Mouse (Mus musculus) retina, adult 2 months (tissue): ENCODE results near the gene Camta1.

Experiments
- DNase-seq: peaks from one replicate; pipeline ENCODE4 v3.0.0-alpha.2; 2012; ENCODE audit warnings: low read depth, low spot score

Camta1 gene

DNA sequence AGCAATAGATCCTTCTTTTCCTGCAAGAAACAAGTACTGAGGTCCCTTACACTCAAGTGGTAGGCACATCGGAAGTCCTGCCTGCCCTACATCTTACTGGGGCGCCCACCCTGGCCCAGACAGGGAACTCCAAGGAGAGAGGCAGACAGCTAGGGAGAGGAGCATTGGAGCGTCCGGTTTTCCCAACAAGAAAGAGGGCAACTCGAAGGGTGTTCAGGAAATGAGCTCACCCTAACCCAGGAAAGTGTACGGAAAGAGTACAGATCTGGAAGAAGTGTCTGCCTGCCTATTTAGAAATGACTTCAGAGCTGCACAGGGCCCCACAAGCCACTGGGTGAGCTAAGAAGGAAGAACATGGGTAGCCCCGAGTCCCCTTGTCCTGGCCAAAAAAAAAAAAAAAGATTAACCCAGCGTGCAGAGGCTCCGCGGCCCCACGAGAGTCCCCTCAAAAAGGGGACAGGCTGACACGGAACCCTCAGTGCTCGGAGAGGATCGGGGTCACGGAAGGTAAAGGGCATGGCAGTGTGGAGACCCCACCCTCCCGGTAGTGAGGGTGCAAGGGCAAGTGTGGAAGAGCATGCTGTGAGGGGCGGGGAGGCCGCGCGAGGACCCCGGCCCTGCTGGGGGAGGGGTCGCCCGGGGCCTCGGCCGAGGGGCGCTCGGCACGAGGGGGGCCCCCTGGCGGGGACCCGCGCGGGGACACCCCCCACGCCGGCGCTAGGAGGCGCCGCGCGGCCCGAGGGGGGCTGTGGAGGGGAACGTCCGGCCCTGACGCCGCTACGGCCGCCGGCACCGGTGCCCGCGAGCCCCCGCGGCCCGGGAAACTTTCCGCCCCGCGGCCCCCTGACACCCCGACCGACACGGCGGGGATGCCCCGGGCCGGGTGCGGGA, 990 bp downstream of the Camta1 start:
- DNase-seq = no peak

DNA sequence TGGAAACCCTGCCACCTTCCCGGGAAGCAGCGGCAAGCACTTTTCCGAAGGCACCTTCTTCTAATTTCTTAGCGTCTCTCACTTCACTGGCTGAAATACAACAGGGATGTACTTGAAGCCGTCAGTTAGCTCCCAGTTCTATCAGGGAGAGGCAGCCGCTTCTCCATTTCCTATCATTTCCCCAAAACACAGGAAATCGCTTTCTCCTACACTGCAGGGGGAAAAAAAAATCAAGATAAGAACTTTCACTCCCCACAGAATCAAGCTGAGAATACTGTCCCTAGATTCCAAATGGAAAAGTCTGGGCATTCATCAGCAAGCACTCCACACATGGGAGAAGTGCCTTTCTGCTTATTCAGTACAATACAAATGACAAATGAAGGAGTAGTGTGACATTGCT, 2.4 kb downstream of the Camta1 start:
- no peak for DNase-seq

DNA sequence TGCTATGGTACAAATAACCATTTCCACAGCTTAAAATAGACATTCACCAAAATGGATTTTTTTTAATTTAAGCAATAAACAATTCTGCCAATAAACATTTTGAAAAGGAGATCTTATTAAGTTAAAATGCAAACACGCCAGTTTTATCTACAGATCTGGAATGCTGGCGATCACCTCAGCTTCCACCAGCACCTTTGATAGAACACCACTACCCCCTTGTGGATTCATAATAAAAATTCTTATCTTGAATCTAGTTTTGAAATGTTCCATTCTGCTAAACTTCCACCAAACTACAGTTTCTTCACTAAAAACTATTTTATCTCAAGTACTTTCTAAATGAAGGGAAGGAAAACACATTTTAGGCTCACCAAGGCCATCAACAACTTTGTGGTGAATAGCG, 7.7 kb downstream of the Camta1 start:
- no peak for DNase-seq

DNA sequence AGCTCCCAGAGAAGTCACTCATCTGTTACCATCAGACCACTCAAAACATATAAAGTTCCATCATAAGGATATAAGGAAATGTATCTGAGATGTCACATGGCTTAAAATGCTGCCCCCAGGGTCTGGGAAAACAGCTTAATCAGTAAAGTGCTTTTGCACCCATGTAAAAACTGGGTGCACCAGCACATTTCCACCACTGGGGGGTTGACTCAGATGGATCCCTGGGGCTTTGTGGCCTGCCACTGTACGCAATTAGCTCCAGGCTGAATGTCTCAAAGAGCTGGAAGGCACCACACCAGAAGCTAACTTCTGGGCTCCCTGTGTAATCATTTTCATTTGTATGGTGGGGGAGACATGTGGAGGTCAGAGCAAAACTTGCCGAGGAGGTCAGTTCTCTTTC, 10.5 kb downstream of the Camta1 start:
- DNase-seq = no peak

DNA sequence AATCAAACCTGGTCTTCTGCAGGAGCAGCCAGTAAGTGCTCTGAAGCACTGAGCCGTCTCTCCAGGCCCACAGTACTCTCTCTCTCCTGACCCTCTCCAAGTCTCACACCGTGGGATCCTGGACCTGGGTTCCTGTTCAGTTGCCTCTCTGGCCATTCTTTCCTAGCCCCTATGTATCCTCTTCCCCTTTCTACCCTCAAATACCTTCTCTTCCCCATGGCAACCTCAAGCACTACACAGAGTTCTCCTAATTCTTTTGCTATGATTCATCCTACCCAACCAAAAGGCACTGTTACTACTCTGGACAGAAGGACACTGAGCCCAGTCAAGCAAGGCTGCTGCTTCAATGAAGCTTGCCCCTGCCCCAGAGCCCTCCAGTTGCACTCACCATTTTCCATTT, 19.1 kb downstream of the Camta1 start:
- no peak for DNase-seq

DNA sequence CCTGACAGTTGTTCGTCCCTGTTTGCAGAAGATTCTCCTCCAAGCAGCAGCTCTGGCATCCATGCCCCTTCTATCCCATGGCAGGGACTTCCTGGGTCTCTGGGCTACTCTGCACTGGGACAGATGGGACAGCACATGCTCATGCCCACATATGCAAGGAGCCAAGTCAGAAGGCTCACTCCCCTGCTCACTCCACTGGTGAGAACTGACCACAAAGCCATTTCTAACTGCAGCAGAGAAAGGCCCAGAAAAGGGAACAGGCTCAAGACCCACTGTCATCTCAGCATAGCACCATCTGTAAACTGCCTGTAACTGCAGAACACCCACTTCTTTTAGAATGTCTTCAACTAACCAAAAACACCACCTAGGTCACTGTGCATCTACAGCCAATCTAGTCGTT, 23.2 kb downstream of the Camta1 start:
- no peak for DNase-seq

DNA sequence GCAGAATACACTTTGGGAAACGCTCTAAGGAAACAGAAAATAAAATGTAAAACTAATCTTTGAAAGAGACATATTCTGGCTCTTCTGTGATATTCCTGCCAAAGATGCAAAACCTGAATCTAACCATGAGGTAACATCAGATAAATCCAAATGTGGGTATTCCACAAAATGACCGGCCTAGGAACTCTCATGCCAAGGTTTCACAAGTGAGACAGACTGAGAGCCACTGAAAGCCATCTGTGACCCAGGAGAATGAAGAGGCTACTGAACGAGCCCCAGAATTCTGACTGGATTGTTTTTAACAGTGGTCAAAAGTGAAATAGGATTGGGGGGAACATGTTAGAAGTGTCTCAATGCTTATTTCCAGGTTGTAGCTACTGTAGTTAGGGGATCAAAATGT, 25.8 kb downstream of the Camta1 start:
- no peak for DNase-seq

DNA sequence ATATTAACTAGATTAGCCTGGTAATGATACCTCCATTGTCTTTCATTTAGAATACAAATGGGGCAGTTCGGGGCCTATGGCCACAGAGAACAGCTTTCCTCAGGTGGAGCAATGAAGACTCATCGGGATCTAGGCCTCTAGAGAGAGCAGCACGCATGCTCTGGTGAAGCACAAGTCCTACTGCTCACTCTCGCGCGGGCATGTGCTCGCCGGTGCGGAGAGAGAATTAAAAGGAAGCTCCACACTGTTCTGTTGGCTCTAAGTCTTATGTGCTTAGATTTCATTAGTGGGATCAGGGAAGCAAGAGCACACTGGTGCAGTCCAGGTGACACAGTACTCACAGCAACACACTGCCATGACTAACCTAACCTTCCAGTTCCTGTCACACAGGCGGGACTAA, 27.1 kb downstream of the Camta1 start:
- peak; percentile 13 for DNase-seq

DNA sequence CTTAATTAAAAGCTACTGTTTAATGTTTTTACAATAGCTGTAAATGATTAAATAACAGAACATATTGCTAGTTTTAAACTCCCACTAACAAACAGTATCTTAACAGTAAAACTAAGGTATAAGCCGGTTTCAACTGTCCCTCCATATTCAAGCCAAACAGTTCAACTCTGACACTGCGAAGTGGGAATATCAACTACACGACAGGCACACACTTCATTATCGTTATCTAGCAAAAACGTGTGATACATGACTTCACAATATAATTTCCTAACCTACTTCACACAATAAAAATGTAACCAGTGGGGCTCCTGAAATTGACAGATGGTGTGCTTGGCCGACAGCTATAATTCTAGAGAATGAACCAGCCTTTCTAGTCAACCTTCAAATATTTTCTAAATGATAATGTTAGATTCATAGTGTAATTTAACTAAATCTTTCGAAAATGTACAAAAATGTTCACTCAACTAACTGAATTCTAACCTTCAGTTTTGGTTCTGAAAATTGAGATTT, 27.7 kb downstream of the Camta1 start:
- no peak for DNase-seq

DNA sequence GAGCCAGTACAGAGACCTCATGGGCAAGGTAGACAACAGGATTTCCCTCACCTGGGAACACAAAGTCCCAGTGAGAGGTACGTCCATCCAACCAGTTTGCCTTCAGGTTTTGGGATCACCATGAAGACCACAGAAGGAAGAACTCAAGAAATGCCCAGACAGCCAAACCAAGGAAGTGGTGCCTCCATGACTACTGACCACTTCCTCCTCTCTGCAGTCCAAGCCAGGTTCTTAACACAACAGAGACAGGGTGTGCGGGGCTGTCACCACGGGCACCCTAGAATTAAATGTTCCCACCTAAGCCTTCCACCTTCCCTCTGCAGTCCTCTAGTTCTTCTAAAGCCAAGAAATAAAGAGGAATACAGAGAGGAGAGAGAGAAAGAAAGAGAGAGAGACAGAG, 33.8 kb downstream of the Camta1 start:
- DNase-seq = no peak

DNA sequence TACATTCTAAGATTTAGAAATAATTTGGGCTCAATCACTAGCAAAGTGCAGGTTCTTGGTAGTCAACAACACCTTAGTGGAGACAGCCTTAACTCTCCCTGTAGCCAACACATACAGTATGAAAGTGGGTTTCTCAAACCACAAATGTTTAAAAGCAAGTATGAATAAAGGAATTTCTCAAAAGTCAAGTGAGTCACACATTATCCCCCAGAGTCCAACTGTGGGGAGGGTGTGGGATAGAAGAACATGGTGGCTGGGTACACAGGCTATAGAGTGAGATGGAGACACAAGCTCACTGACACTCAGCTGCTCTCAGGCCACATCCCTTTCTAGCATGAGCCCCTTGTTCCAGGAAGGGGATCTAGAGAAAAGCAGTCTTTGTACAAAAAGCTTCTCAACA, 34.3 kb downstream of the Camta1 start:
- DNase-seq = no peak

DNA sequence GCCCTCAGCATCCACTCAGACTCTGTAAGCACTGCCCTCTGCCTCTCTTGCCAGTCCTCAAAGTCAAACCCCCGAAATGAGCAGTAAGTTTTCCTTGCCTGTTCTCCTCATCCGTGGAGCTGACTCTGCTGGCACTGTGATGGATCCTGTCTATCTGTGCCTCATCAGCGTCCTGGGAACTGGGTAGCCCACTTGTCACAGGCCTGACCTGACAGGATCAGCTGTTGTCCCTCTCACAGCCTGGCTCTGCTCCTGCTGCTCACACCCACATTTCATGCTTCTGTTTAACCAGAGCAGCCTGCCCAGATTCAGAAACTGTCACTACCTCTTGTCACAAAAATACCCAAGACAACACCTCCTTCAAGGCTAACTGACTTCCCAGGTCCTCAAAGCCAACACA, 37.7 kb downstream of the Camta1 start:
- DNase-seq = no peak

DNA sequence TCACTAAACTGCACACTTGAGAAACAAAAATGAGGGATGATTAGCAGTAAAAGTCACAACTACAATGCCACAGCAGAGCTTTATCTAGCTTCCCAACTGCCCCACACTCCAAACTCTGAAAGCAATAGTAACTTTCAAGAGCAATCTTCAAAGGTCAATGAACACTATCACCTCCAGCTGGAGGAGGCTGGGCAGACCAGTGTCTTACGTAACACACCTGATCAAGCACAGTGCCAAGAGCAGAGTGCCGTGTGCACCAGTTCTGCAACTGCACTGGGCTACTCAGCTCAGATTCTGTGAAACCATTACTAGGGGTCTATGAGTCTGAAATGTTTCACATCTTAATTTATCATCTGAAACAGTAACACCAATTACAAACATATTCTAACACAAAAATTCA, 38.7 kb downstream of the Camta1 start:
- DNase-seq = no peak

DNA sequence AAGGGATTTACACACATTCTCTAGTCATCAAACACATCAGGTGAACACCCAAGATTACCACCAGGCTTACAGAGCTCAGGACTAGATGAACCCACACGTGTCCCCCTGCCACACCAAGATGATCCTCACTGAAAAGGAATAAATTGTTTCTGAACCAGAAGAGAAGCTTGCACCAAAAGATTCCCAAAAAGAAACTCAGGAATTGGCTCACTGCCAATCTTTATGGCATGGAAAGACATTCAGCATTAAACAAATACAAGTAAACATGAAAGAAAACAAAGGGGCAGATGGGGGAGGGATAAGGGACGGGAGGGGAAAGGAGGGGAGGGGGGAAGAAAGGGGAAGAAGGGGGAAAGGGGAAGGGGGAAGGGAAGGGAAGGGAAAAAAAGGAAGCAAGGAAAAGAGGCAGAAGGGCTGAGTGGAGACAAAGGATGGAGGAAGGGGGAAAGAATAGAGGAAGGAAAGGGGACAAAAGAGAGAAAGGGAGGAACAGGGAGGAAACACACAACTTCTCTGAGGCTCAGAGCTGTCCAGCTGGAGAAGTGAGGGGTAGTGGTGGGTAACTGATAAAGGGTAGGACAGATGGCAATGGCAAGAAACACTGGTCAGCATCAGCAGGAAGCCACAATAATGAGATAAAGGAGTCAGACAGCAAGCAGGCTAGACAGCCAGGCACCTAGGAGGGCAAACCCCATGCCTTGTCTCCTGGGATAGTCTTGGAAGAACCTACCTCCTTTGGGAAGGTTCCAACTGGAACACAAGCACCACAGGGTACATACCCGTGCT, 43.5 kb downstream of the Camta1 start:
- DNase-seq = no peak

DNA sequence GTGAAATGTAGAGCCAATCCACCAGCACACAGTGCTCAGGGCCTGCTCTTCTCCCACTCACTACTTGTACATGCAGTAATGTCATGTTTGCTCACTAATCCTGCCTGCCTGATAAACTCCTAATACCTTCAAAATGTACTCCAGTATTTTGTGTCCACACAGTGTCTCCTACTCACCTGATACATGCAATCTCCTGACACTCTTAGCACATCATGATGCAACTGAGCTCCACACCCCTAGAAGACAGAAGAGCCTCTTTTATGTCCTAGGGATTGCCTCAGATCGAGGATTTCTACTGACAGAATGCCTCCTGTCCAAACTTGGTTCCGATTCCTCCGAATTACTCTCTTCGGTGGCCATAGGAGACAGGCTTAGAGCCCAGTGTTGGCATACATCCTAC, 48.0 kb downstream of the Camta1 start:
- DNase-seq = no peak

DNA sequence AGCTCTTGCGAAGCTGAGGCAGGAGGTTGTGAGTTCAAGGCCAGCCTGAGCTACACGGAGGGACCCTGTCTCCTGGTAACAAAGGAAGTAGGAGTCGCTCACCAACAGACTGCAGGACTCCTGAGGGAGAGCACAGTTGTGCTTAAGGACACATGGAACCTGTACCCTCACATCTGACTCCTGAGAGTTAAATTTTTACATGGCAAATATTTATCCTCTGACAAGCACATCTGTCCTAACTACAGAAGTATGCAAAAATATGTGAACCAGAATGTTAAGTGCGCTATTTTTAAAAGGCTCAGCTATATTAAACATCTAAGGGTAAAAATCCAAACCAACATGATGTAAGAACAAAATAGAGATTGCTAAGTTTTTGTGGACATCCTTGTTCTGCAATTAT, 56.0 kb downstream of the Camta1 start:
- DNase-seq = no peak

DNA sequence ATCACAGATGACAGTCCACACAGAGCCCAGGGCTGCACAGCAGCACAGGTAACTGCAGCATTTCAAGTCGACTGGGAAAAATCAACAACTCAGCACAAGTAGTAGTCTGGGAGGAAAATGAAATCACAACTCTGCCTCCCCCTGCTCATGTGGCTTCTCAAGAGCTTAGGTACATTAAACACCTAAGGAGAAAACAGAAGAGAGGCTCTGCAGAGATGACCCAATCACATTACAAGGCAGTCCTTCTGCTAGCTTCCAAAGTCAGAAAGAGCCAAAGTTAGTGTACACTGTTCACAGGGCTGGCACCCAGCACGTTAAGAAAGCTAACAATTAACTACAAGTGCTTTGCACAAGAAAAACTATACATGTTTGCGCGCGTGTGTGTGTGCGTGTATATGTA, 56.6 kb downstream of the Camta1 start:
- no peak for DNase-seq

DNA sequence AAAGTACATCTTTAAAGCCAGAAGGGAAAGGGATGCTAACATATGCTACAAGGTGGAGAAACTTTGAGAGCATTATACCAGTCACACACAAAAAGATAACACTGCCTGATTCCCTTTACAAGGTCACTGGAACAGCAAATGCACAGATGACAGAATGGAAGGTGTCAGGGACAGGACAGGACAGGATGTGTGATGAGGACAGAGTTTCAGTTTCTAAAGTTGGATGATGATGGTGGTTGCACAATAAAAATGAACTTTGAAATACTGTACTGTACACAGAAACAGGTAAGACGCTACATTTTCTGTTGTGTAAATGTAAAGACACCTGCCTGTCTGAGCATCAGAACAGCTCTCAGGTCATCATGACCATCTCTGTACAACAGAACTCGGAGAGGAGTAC, 57.5 kb downstream of the Camta1 start:
- DNase-seq = no peak

DNA sequence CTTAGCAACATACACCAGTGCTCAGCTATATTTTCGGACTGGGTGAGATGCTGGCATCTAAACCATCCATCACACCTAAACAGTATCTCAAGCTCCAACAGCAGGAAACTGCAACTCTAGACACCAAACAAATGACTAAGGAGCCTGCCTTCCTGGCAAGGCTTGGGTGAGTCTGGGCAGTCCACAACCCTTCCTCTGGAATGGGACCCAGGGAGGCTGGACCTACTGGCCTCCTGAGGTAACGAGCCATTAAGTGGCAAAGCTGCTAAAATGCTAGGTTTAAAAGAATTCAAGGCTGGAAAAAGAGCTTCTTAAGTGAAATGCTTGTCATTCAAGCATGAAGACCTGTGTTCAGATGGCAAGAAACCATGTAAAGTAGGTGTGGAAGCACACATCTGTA, 63.0 kb downstream of the Camta1 start:
- DNase-seq = no peak

DNA sequence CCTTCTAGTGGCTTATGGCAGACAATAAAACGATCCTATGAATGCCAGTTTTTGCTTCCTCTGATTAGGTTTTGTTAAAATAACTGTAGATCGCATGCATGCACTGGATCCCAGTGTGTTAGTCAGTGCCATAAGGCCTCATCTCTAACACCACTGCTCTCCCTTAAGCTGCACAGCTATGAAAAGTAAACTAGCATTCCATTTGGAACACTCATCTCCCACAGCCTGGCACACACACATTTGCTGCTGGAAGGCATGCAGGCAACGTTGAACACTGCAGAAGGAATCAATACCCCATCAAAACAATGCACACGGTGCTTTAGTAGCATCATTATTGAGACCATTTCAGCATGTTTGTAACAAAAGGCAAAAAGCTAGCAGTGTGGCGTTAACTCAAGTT, 68.0 kb downstream of the Camta1 start:
- no peak for DNase-seq

DNA sequence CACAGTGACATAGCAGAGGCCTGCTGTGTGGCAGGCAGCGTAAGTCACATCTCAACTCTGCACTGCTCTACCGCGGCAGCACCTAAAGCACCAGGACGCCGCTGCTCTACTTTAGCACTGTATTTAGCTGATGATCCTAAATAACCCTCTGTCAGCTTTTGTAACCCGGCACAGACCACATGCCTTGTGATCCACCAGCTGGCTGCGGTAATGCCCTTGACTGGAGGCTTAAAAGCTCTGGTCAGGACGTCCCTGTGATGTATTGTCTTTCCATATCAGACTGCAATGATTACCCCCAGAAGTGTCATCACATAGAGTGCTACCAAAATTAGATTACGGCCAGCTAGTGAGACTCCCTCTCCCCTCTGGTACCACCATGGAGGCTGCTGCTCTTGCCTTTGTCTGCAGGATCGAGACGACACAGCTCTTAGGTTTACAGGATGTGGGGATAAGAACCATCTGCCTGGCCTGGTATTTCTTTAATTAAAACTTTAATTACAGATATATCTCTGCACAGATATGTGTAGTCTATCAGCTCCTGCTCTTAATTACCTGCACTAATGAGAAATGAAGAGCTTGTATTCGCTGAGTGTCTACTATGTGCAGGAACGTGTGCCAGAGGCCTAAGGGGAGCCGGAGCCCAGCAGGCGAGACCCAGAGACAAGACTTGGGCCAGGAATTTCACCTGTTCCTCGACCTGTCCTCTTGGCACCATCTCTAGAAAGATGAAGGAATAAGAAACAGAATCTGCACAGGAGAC, 74.5 kb downstream of the Camta1 start:
- DNase-seq = peak; percentile 78

DNA sequence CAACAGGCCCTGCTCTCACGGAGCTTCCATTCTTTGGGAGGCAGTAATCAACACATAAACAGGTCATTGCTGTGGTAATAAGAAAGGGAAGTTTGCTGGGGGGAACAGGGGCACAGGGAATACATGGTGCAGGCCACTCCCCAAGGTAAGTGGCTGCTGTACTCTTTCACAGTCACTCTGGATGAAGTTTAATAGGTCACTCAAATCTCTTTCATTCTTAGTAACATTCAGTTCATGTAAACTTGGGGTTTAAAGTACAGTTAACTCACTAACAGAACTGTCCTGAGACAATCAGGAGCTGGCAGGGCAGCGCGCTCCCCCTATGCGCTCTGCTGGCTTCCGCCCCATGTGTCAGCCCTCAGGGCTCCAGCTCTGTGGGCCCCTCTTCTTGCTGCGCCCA, 81.2 kb downstream of the Camta1 start:
- no peak for DNase-seq
